Mouse (Mus musculus): ENCODE results near the gene Stbd1. TPM values are rescaled to one million over a fixed set of nuclear protein-coding genes. Genes with fewer than 3 reads are reported as not detected.
A peak's percentile ranks its signal among the peaks of the same experiment; 100 is the strongest.

Stbd1 gene
- 17.0 and 17.5 TPM in 2 replicates for polyA plus RNA-seq (2015; fragmentation: Nextera tagmentation; extraction: Ambion mirVana)

GRCm38 (mm10) chr5:92602691-92603690 is at the start of gene Stbd1:
Gene Stbd1, plus strand, starts transcription at chr5:92603041.
- Histone ChIP-seq H3K36me3 (peaks cover 6% of the 10 kb centered on the region; the same call in 1 of the 2 replicates), H3K9ac (peak within 1 kb of the TSS; percentile 79), H3K9me3 (no peaks in the 10 kb centered on the region), H3K27ac (no peak within 1 kb of the TSS; the same call in 1 of the 2 replicates), H3K4me2 (replicated peaks) (peak within 1 kb of the TSS; percentile 92), H3K4me3 (peak within 1 kb of the TSS; percentile 74), H3K4me1 (peaks cover 20% of the 10 kb centered on the region), H3K27me3 (0 out of 2 replicates have a peak, but pooled peaks cover 2% of the 10 kb centered on the region)
- ATAC-seq (ENCODE audit: low FRiP score, low read depth) = peak; percentile 93
- WGBS = 0% methylated on average over 68 of the region's 69 CpGs

- Histone ChIP-seq H3K36me3 (no peaks in the 10 kb centered on the region), H3K4me1 (no peaks in the 10 kb centered on the region; the same call in none of the 2 replicates), H3K4me2 (replicated peaks) (no peak overlapping the region), H3K9me3 (no peaks in the 10 kb centered on the region), H3K27me3 (no peaks in the 10 kb centered on the region), H3K9ac (no peak overlapping the region), H3K4me3 (no peak overlapping the region), H3K27ac (no peak overlapping the region)
- 69% methylated on average over 3 of the region's 3 CpGs for WGBS
- ATAC-seq (ENCODE audit: low FRiP score, low read depth) = no peak
Observed at GRCm38 (mm10) chr5:92553939-92554338, 48.9 kb upstream of the Stbd1 start.

GRCm38 (mm10) chr5:92554443-92554842 is 48.4 kb upstream of the Stbd1 start:
- no peak overlapping the region for H3K4me3 ChIP-seq
- H3K36me3 ChIP-seq = no peaks in the 10 kb centered on the region
- H3K9ac ChIP-seq = no peak overlapping the region
- H3K9me3 ChIP-seq = no peaks in the 10 kb centered on the region
- no peak overlapping the region for H3K4me2 ChIP-seq (replicated peaks)
- WGBS = 85% methylated on average over 4 of the region's 4 CpGs
- no peak for ATAC-seq (ENCODE audit: low FRiP score, low read depth)
- H3K4me1 ChIP-seq = no peaks in the 10 kb centered on the region; the same call in none of the 2 replicates
- no peak overlapping the region for H3K27ac ChIP-seq
- no peaks in the 10 kb centered on the region for H3K27me3 ChIP-seq

- no peak within 1 kb of the TSS for H3K27ac ChIP-seq
- no peaks in the 10 kb centered on the region; the same call in none of the 2 replicates for H3K4me1 ChIP-seq
- no peaks in the 10 kb centered on the region for H3K27me3 ChIP-seq
- no peak within 1 kb of the TSS for H3K4me2 ChIP-seq (replicated peaks)
- H3K36me3 ChIP-seq = no peaks in the 10 kb centered on the region
- 79% methylated on average over 16 of the region's 16 CpGs for WGBS
- no peaks in the 10 kb centered on the region for H3K9me3 ChIP-seq
- ATAC-seq (ENCODE audit: low FRiP score, low read depth) = no peak
- H3K9ac ChIP-seq = no peak within 1 kb of the TSS
- H3K4me3 ChIP-seq = no peak within 1 kb of the TSS
Observed at GRCm38 (mm10) chr5:92554891-92555511, 47.8 kb upstream of the Stbd1 start, which contains the start of gene Fam47e. Gene Fam47e, plus strand, starts transcription at chr5:92555069.

GRCm38 (mm10) chr5:92555905-92556304 is 46.9 kb upstream of the Stbd1 start:
- no peak overlapping the region for H3K27ac ChIP-seq
- no peak for ATAC-seq (ENCODE audit: low FRiP score, low read depth)
- H3K4me1 ChIP-seq = peaks cover 8% of the 10 kb centered on the region
- H3K9me3 ChIP-seq = no peaks in the 10 kb centered on the region
- H3K36me3 ChIP-seq = no peaks in the 10 kb centered on the region
- H3K4me3 ChIP-seq = no peak overlapping the region
- H3K4me2 ChIP-seq (replicated peaks) = no peak overlapping the region
- no peak overlapping the region for H3K9ac ChIP-seq
- 86% methylated on average over 1 of the region's 1 CpGs for WGBS
- H3K27me3 ChIP-seq = no peaks in the 10 kb centered on the region

GRCm38 (mm10) chr5:92557508-92557907 is 45.3 kb upstream of the Stbd1 start:
- peaks cover 10% of the 10 kb centered on the region for H3K4me1 ChIP-seq
- no peak overlapping the region for H3K4me3 ChIP-seq
- no peaks in the 10 kb centered on the region for H3K36me3 ChIP-seq
- H3K27me3 ChIP-seq = no peaks in the 10 kb centered on the region
- no peaks in the 10 kb centered on the region for H3K9me3 ChIP-seq
- H3K4me2 ChIP-seq (replicated peaks) = no peak overlapping the region
- H3K9ac ChIP-seq = no peak overlapping the region
- H3K27ac ChIP-seq = no peak overlapping the region
- WGBS = 91% methylated on average over 1 of the region's 1 CpGs
- ATAC-seq (ENCODE audit: low FRiP score, low read depth) = no peak

- ATAC-seq (ENCODE audit: low FRiP score, low read depth) = 0 out of 2 replicates have a peak, but pooled peaks have one; percentile 13
- Histone ChIP-seq H3K4me1 (peaks cover 24% of the 10 kb centered on the region), H3K9ac (no peak overlapping the region), H3K9me3 (no peaks in the 10 kb centered on the region), H3K27me3 (no peaks in the 10 kb centered on the region), H3K27ac (no peak overlapping the region), H3K4me3 (no peak overlapping the region), H3K36me3 (no peaks in the 10 kb centered on the region), H3K4me2 (replicated peaks) (no peak overlapping the region)
- WGBS = 65% methylated on average over 2 of the region's 2 CpGs
Observed at GRCm38 (mm10) chr5:92560201-92560600, 42.6 kb upstream of the Stbd1 start.

GRCm38 (mm10) chr5:92562002-92562401 is 40.8 kb upstream of the Stbd1 start:
- H3K4me1 ChIP-seq = peaks cover 24% of the 10 kb centered on the region
- H3K4me3 ChIP-seq = no peak overlapping the region
- no peaks in the 10 kb centered on the region for H3K27me3 ChIP-seq
- no peaks in the 10 kb centered on the region for H3K36me3 ChIP-seq
- WGBS = 75% methylated on average over 13 of the region's 13 CpGs
- H3K9me3 ChIP-seq = no peaks in the 10 kb centered on the region
- no peak overlapping the region for H3K27ac ChIP-seq
- no peak overlapping the region for H3K4me2 ChIP-seq (replicated peaks)
- no peak overlapping the region for H3K9ac ChIP-seq
- ATAC-seq (ENCODE audit: low FRiP score, low read depth) = no peak

- H3K4me3 ChIP-seq = no peak overlapping the region
- H3K9ac ChIP-seq = no peak overlapping the region
- H3K27ac ChIP-seq = no peak overlapping the region
- no peak overlapping the region for H3K4me2 ChIP-seq (replicated peaks)
- H3K9me3 ChIP-seq = no peaks in the 10 kb centered on the region
- no peaks in the 10 kb centered on the region for H3K36me3 ChIP-seq
- no peak for ATAC-seq (ENCODE audit: low FRiP score, low read depth)
- no peaks in the 10 kb centered on the region for H3K27me3 ChIP-seq
- 88% methylated on average over 4 of the region's 4 CpGs for WGBS
- no peaks in the 10 kb centered on the region for H3K4me1 ChIP-seq
Observed at GRCm38 (mm10) chr5:92571232-92571631, 31.6 kb upstream of the Stbd1 start.

- 86% methylated on average over 14 of the region's 14 CpGs for WGBS
- Histone ChIP-seq H3K9ac (no peak overlapping the region), H3K27ac (no peak overlapping the region), H3K4me3 (no peak overlapping the region), H3K27me3 (no peaks in the 10 kb centered on the region), H3K36me3 (no peaks in the 10 kb centered on the region), H3K4me1 (no peaks in the 10 kb centered on the region), H3K9me3 (no peaks in the 10 kb centered on the region), H3K4me2 (replicated peaks) (no peak overlapping the region)
- no peak for ATAC-seq (ENCODE audit: low FRiP score, low read depth)
Observed at GRCm38 (mm10) chr5:92579559-92579958, 23.3 kb upstream of the Stbd1 start.

GRCm38 (mm10) chr5:92585932-92586331 is 16.9 kb upstream of the Stbd1 start:
- ATAC-seq (ENCODE audit: low FRiP score, low read depth) = no peak
- H3K9me3 ChIP-seq = no peaks in the 10 kb centered on the region
- H3K27ac ChIP-seq = no peak overlapping the region
- no peaks in the 10 kb centered on the region for H3K36me3 ChIP-seq
- 49% methylated on average over 10 of the region's 10 CpGs for WGBS
- H3K9ac ChIP-seq = no peak overlapping the region
- no peak overlapping the region for H3K4me3 ChIP-seq
- no peaks in the 10 kb centered on the region for H3K4me1 ChIP-seq
- H3K4me2 ChIP-seq (replicated peaks) = no peak overlapping the region
- no peaks in the 10 kb centered on the region for H3K27me3 ChIP-seq

- H3K4me1 ChIP-seq = no peaks in the 10 kb centered on the region
- H3K4me3 ChIP-seq = no peak overlapping the region
- no peak for ATAC-seq (ENCODE audit: low FRiP score, low read depth)
- no peaks in the 10 kb centered on the region for H3K9me3 ChIP-seq
- no peaks in the 10 kb centered on the region for H3K36me3 ChIP-seq
- no peak overlapping the region for H3K4me2 ChIP-seq (replicated peaks)
- H3K27me3 ChIP-seq = no peaks in the 10 kb centered on the region
- no peak overlapping the region for H3K9ac ChIP-seq
- WGBS = 59% methylated on average over 5 of the region's 5 CpGs
- no peak overlapping the region for H3K27ac ChIP-seq
Observed at GRCm38 (mm10) chr5:92595026-92595425, 7.8 kb upstream of the Stbd1 start.
